Mouse (Mus musculus): ENCODE results near the gene Neil1.

Neil1 gene

GRCm38 (mm10) chr9:57148144-57148878 lies at the start of gene Neil1:
TSS of gene Neil1 (minus strand) at chr9:57148305.
- peak; percentile 91 for DNase-seq (ENCODE audit: low read depth, low spot score)

GRCm38 (mm10) chr9:57197414-57197813 lies 49.3 kb upstream of the Neil1 start:
- no peak for DNase-seq (ENCODE audit: low read depth, low spot score)

DNA sequence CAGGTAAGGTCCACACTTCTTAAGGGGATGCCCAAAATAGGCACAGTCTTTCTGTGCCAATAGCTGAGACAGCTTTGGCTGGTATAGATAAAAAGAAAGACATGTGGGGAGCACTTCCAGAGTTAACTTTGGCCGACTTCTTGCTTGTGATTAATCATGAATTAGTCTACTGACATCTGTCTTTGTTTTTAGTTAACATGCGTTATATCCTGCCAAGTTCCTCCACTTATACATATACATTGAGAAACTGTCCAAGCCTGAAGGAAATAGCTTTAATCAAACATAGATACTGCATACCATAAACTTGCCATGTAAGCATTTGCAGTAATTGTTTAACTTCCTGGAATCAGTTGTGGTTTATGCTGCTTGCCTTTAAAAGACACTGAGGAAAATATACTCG lies 48.6 kb upstream of the Neil1 start:
- DNase-seq (ENCODE audit: low read depth, low spot score) = no peak

- DNase-seq (ENCODE audit: low read depth, low spot score) = no peak
Measured at GRCm38 (mm10) chr9:57168411-57168810, 20.3 kb upstream of the Neil1 start.

- no peak for DNase-seq (ENCODE audit: low read depth, low spot score)
Measured at GRCm38 (mm10) chr9:57166173-57166572, 18.1 kb upstream of the Neil1 start.

GRCm38 (mm10) chr9:57163137-57163536 lies 15.0 kb upstream of the Neil1 start:
- no peak for DNase-seq (ENCODE audit: low read depth, low spot score)

DNA sequence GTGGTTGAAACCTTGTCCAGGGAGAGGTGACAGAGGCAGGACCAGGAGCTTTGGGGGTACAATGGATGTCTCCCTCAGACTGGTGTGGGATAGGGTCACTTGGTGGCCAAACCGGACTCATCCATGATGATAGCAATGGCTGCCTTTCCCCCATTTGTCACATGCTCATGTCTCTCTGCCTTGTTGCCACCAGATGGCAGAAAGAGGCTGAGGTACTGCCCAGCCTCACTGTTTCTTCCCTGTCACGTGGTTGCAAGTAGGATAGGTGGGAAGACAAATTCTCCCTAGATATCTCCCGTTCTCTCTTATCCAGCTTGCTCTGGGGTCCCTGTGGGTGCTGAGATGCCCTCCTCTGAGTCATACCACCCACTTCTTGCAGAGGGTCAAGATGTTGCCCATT lies 14.4 kb upstream of the Neil1 start:
- DNase-seq (ENCODE audit: low read depth, low spot score) = no peak

- no peak for DNase-seq (ENCODE audit: low read depth, low spot score)
Measured at GRCm38 (mm10) chr9:57158506-57158905, 10.4 kb upstream of the Neil1 start.

GRCm38 (mm10) chr9:57158013-57158470 lies 9.9 kb upstream of the Neil1 start, which contains the start of gene Commd4:
TSS of gene Commd4 (minus strand) at chr9:57158331.
- DNase-seq (ENCODE audit: low read depth, low spot score) = peak; percentile 93

GRCm38 (mm10) chr9:57157499-57157898 lies 9.4 kb upstream of the Neil1 start:
- peak; percentile 71 for DNase-seq (ENCODE audit: low read depth, low spot score)

- DNase-seq (ENCODE audit: low read depth, low spot score) = no peak
Measured at GRCm38 (mm10) chr9:57156823-57157222, 8.7 kb upstream of the Neil1 start.

GRCm38 (mm10) chr9:57156383-57156782 lies 8.3 kb upstream of the Neil1 start:
- no peak for DNase-seq (ENCODE audit: low read depth, low spot score)

- no peak for DNase-seq (ENCODE audit: low read depth, low spot score)
Measured at GRCm38 (mm10) chr9:57152331-57152730, 4.2 kb upstream of the Neil1 start.

- no peak for DNase-seq (ENCODE audit: low read depth, low spot score)
Measured at GRCm38 (mm10) chr9:57150192-57150591, 2.1 kb upstream of the Neil1 start.

DNA sequence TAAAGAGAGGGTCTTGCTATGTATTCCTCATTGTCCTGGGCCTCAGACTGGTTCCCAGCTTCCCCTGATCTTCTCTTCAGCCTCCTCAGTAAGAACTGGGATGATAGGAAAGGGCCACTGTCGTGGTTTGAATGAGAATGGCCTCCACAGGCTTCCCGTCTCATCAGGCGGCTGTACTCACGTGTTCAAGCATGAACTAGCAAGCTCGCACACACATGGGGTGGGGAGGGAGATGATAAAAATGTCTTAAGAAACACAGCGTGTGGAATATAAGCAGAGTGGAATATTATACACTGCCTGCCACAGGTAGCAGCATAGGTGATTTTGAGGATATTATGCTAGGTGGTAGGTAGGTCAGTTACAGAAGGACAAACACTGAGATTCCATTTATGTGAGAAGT lies 916 bp upstream of the Neil1 start:
- DNase-seq (ENCODE audit: low read depth, low spot score) = no peak

DNA sequence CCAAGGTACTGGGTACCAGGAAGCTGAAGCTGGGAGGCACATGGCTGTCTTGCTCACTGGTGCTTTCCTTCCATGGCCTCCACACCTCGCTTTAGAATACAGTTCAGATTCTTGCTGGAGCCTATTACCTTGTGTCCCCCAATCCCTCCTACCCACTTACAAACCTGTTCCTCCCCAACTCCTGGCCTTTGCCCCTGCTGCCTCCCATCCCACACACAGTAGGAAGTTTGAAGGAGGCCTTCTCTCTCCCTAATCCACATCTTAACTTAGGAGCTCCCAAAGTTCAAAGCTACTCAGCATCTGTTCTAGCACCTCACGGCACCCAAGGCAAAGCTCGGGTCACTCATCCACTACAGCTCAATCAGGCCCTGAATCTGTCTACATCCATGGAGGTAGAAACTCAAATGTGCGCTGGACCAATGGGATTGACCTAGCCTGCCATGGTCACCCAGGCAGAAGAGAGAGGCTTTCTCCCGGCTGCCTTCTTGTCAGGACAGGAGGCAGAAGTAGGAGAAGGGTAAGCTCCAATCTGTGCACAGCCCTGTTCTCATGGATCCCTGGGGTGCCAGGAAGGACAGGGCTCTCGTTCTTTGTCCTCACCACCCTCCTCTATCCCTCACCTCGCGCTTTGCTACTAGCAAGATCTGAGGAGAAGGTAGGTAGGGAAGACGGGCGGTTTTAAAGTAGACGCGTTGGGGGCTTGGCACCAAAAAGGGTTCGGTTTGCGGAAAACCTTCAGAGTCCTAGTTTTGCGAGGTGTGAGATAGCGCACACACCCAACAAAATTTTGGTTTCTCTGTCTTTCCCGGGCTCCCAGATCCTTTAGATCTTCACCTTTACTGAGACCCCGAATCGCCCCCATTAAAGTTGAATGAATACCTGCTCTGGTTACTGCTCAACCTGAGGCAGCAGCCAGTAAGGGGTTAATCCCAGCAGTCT lies 631 bp downstream of the Neil1 start:
- DNase-seq (ENCODE audit: low read depth, low spot score) = no peak

DNA sequence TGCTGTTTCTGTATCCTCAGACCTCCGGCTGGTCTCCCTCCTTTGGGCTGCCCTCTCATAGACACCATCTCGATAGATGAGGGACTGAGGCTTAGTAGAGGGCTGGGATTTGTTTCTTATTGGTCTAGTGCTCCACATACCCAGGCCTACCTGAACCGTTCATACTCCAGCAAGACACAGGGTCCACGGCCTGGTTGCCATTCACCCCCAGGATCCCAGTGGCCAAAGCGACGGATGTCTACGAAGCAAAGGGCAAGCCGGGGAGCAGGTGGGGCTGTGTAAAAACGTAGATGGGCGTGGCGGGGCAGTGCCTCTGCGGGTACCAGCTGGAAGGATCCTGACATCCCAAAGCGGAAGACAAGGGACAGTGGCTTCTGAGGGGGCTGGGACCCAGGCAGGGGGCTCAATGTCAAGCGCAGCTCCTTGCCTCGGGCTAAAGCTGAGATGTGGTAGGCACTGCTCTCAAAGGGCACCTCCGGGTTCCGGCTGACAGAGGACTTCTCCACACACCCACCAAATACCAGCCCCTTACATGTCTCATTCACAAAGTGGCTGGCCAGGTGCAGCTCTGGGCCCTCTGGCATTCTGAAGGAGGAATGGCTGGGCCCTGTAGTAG lies 1.5 kb downstream of the Neil1 start:
- DNase-seq (ENCODE audit: low read depth, low spot score) = no peak

- DNase-seq (ENCODE audit: low read depth, low spot score) = no peak
Measured at GRCm38 (mm10) chr9:57144830-57145229, 3.3 kb downstream of the Neil1 start.

- DNase-seq (ENCODE audit: low read depth, low spot score) = no peak
Measured at GRCm38 (mm10) chr9:57143212-57143611, 4.9 kb downstream of the Neil1 start.

DNA sequence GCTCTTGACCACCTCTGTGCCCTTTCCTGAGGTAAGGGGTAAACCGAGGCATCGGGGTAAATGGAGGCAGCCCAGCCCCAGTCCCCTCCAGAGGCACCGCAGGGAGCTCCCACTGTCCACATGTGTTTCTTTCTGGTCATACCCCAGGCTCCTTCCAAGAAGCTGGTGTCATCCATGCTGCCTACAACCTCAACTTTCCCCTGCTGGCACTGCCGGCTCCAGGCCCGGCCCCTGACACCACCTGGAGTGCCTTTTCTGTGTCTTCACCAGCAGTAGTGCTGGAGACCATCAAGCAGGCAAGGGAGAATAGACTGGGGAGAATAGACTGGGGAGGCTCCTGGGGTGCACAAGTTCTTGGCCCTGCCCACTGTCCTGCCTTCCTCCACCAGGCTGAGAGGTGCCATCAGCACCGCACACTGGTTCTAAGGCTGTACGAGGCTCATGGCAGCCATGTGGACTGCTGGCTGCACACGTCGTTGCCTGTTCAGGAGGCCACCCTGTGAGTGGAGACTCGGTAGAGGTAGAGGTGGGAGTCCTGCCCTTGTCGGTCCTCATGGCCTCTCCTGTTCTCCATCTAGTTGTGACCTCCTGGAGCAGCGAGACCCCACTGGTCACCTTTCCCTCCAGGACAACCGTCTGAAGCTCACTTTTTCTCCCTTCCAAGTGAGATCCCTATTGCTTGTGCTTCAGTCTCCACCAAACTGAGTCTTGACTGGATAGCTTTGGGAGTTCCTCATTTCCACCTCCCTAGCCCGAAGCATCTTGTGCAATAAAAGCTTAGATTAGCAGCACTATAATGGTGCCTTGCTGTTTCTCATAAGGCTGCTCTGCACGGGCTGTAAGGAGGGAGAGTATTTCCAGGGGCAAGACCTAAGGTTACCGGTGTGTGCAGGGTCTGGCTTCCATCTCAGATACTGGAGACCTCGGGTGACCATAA lies 6.4 kb downstream of the Neil1 start:
- no peak for DNase-seq (ENCODE audit: low read depth, low spot score)

DNA sequence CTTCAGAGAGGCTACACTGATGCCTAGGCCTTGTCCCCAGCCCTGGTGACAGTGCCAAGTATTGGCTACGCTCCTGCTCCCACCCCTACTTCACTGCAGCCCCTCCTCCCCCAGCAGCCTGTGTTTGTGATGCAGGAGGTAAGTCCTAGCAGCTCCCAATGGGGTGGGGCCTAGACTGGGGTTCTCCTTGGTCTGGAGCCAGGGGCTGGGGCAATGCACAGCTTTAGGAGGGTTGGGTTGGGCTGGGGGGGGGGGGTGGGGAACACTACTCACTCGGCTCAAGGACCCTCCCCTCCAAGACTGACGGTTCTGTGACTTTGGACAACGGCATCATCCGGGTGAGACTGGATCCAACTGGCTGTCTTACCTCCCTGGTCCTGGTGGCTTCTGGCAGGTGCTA lies 8.5 kb downstream of the Neil1 start:
- DNase-seq (ENCODE audit: low read depth, low spot score) = no peak

Data from CD4-positive, CD25-positive, alpha-beta regulatory T cell, adult 2 months (primary cell).